Mouse (Mus musculus): ENCODE data around the gene Tmem79.
"Not testable (repeated sequence)": the region's sequence is repeated elsewhere in the genome, so short reads cannot be mapped to it uniquely, and the experiment has no call there.

DNA sequence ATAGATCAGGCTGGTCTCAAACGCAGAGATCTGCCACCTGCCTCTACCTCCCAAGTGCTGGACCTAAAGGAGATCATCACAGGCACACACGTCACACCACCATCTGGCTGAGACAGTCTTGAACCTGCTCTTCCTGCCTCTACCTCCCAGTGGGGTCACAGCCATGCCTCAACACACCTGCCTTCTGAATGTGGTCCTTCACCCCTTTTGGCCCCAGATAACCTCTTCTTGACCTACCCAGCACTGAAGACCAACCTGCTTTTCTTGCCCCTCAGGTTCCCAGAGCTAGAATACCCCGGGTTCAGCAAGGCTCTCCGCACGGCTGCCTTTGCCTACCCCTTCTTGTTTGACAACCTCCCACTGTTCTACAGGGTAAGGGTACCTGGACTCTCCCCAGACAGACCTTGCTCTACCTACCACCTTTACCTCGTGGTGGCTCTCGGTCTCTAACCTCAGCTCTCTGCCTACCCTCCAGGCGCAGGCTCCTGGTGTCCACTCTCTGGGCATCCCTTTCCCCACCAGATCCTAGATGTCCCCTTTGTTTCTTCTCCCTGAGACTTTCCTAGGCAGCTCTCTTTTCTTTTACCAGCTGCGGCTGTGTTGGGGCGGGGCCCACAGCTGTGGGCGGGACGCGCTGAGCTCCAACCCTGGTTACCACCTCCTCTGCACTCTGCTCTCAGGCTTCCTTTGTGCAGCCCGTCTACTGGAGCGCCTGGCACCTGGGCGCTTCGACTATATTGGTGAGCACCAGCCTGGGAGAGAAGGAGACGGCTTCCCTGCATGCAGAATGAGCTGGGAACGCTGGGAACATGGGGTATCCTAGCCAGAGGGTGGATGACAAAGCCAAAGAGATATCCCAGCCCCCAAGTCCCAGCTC lies 40.0 kb upstream of the Tmem79 start:
- not testable (repeated sequence) for TF ChIP-seq CTCF (IDR thresholded peaks at IDR 0.05; ENCODE audit: borderline replicate concordance, control insufficient read depth, extremely low read depth, insufficient read depth, low read length, poor library complexity); POLR2A (IDR thresholded peaks at IDR 0.05; ENCODE audit: control insufficient read depth, extremely low read depth, insufficient read depth, low read length, poor library complexity)
